Comparison of ENCODE assay signal across 22 mouse cellular contexts in genomic region chr5:106660867-106661266, GRCm38 (mm10). TPM values are rescaled to one million over a fixed set of nuclear protein-coding genes. Genes with fewer than 3 reads are reported as not detected.
"Had no signal": no experiment of that assay in that cellular context is flagged by ENCODE, and none has a peak within 500 bp of the region (broad histone marks: within the 10 kb centered on the region; RNA-seq: fewer than 3 reads in every experiment).

No protein-coding gene starts in this region.

- H3K27me3 ChIP-seq: megakaryocyte, embryonic 14.5 days; midbrain, embryonic 13.5 days; midbrain, embryonic 15.5 days; neural tube, embryonic 12.5 days had no signal

- H3K9me3 ChIP-seq: megakaryocyte, embryonic 14.5 days; midbrain, embryonic 13.5 days; midbrain, embryonic 15.5 days; neural tube, embryonic 12.5 days had no signal

- ATAC-seq: midbrain, embryonic 13.5 days; midbrain, embryonic 15.5 days had no signal

- DNase-seq: lung, adult 18-20 months; lung, embryonic 14.5 days; lung, postnatal 10 days; lung, postnatal 4 days; right cerebral cortex, postnatal 14 days; thymus, adult 18-20 months; thymus, postnatal 14 days; thymus, postnatal 36 days had no signal

- H3K4me3 ChIP-seq: megakaryocyte, embryonic 14.5 days; midbrain, embryonic 13.5 days; midbrain, embryonic 15.5 days; neural tube, embryonic 12.5 days had no signal

- H3K4me1 ChIP-seq: midbrain, embryonic 15.5 days; neural tube, embryonic 12.5 days had no signal

- H3K4me2 ChIP-seq: lung, embryonic 14.5 days; midbrain, embryonic 11.5 days; midbrain, embryonic 13.5 days; midbrain, embryonic 15.5 days; neural tube, embryonic 12.5 days had no signal

- H3K27ac ChIP-seq: midbrain, embryonic 13.5 days; midbrain, embryonic 15.5 days; neural tube, embryonic 12.5 days had no signal

- H3K36me3 ChIP-seq: midbrain, embryonic 15.5 days had no signal

- H3K9ac ChIP-seq: lung, embryonic 14.5 days; midbrain, embryonic 13.5 days; midbrain, embryonic 15.5 days; neural tube, embryonic 12.5 days had no signal

RNA-seq across cellular contexts. Expression of gene Gm17304, which starts 52.0 kb away (rescaled TPM):
- total RNA-seq: midbrain, postnatal 0 days; monocyte, adult 5-6 weeks; neutrophil, adult 5-6 weeks had no signal
- polyA plus RNA-seq: lung, embryonic 14.5 days; lung, embryonic 16.5 days; midbrain, embryonic 11.5 days; midbrain, embryonic 13.5 days; midbrain, embryonic 15.5 days; midbrain, postnatal 0 days; neural tube, embryonic 12.5 days; neural tube, embryonic 14.5 days; spleen, adult 2 months; stomach, embryonic 14.5 days; stomach, embryonic 16.5 days; thymus, postnatal 0 days had no signal
